Mouse (Mus musculus): ENCODE results near the gene Coch.

- no peak for TF ChIP-seq GATA1 (IDR thresholded peaks at IDR 0.05; ENCODE audit: low read length)
- no peak for TF ChIP-seq TAL1 (IDR thresholded peaks at IDR 0.05; ENCODE audit: low read length)
These were observed 23.7 kb upstream of the Coch start for GRCm38 (mm10) chr12:51569472-51569871.
